Mouse (Mus musculus) ES-Bruce4 (cell line): Measurements from ENCODE around the gene Med19.
A peak's percentile ranks its signal among the peaks of the same experiment; 100 is the strongest.

ENCODE experiments used
- CTCF ChIP-seq: IDR thresholded peaks from one replicate; pipeline ENCODE4 v1.8.1; 2011; ENCODE audit warnings: low read depth, low read length
- EP300 ChIP-seq: IDR thresholded peaks from 2 replicates; pipeline ENCODE4 v1.6.1; 2011; ENCODE audit warnings: low read depth, low read length; ENCODE audit not compliant: insufficient read depth
- POLR2A ChIP-seq: IDR thresholded peaks from one replicate; pipeline ENCODE4 v1.8.1; 2011; ENCODE audit warnings: low read length; ENCODE audit not compliant: insufficient read depth

DNA sequence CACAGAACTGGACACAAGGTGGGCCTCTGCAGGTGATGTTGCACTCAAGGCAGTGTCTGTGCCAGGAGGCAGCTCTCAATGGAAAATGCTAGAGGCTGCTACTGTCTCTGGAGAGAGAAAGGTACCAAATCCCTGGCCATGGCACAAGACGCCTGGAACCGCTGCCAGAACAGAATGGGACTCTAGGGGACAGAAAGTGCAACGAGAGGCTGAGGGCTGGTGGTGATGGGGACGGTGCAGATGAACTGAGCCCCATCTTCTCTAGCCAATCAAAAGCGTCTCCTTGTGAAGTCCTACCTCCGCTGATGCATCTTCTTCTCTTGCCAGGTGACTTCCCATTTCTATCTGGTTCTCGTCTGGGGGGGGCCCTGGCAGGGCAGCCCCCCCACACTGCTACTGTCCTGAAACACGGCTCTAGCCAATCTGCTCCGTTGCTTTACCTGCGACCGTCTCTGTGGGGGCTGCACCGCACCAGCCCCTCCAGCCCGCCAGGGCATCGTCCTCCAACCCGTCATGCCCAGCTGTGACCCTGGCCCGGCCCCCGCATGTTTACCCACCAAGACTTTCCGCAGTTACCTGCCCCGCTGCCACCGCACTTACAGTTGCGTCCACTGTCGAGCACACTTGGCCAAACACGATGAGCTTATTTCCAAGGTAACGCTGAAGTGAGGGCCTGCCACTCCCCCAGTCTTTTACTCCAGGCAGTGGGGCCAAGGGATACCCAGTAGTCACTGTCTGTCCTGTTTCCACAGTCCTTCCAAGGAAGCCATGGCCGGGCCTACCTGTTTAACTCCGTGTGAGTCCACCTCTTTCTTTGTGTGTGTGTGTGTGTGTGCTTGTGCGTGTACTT lies 58.3 kb downstream of the Med19 start:
- TF ChIP-seq POLR2A (peak; percentile 23), CTCF (no peak), EP300 (no peak)
